Mouse (Mus musculus) neural tube, embryonic 14.5 days (tissue): ENCODE measurements around the gene Ubac2. TPM values are rescaled to one million over a fixed set of nuclear protein-coding genes. Genes with fewer than 3 reads are reported as not detected.
A peak's percentile ranks its signal among the peaks of the same experiment; 100 is the strongest.

Source experiments
- ATAC-seq: fragments of 200-750 bp; cut with Nextera tagmentation; 2 replicates; pipeline ENCODE4 v1.8.0; 2017; ENCODE audit warnings: low read depth, mild to moderate bottlenecking, moderate TSS enrichment, moderate library complexity
- H3K27ac ChIP-seq: fragments of 300-500 bp; sonication (generic); 2 replicates; pipeline ENCODE4 v1.5.1; 2014; ENCODE audit warnings: low read depth, mild to moderate bottlenecking, control low read depth, low read length, moderate library complexity, mixed read lengths
- H3K27me3 ChIP-seq: fragments of 300-500 bp; sonication (generic); 2 replicates; pipeline ENCODE4 v1.6.1; 2014; ENCODE audit warnings: low read length; ENCODE audit not compliant: control insufficient read depth, insufficient read depth
- H3K36me3 ChIP-seq: fragments of 300-500 bp; sonication (generic); 2 replicates; pipeline ENCODE4 v1.6.1; 2014; ENCODE audit warnings: low read length, mixed read lengths; ENCODE audit not compliant: control insufficient read depth, insufficient read depth
- H3K4me1 ChIP-seq: fragments of 300-500 bp; sonication (generic); 2 replicates; pipeline ENCODE4 v1.6.1; 2014; ENCODE audit warnings: low read length; ENCODE audit not compliant: control insufficient read depth, insufficient read depth
- H3K4me2 ChIP-seq: fragments of 300-500 bp; sonication (generic); 2 replicates; pipeline ENCODE4 v1.6.1; 2014; ENCODE audit warnings: mild to moderate bottlenecking, low read depth, low read length, control low read depth
- H3K4me3 ChIP-seq: fragments of 300-500 bp; sonication (generic); 2 replicates; pipeline ENCODE4 v1.5.1; 2014; ENCODE audit warnings: low read depth, low read length, control low read depth, mixed read lengths
- H3K9ac ChIP-seq: fragments of 300-500 bp; sonication (generic); replicated peaks from 2 replicates; pipeline ENCODE4 v1.6.1; 2014; ENCODE audit warnings: low read depth, mild to moderate bottlenecking, control low read depth, low read length, mixed read lengths
- H3K9me3 ChIP-seq: fragments of 300-500 bp; sonication (generic); 2 replicates; pipeline ENCODE4 v1.6.1; 2016; ENCODE audit warnings: low read length; ENCODE audit not compliant: control insufficient read depth
- WGBS: fragments of 180-500 bp; shearing (Covaris S2); extraction: QIAGEN DNeasy Blood & Tissue Kit; methylation state at CpG from one replicate; pipeline ENCODE4 v1.1.7; 2014; 5-methylcytosine and 5-hydroxymethylcytosine counted together
- polyA plus RNA-seq: library from polyadenylated mRNA; unstranded; fragments of >200 nt; fragmentation: Nextera tagmentation; extraction: Ambion mirVana; gene quantifications from 2 replicates; pipeline ENCODE4 v1.2.1, GENCODE M21; 2014

The Ubac2 gene
- polyA plus RNA-seq, 1 experiment from 2014 or later = 48.7 TPM

DNA sequence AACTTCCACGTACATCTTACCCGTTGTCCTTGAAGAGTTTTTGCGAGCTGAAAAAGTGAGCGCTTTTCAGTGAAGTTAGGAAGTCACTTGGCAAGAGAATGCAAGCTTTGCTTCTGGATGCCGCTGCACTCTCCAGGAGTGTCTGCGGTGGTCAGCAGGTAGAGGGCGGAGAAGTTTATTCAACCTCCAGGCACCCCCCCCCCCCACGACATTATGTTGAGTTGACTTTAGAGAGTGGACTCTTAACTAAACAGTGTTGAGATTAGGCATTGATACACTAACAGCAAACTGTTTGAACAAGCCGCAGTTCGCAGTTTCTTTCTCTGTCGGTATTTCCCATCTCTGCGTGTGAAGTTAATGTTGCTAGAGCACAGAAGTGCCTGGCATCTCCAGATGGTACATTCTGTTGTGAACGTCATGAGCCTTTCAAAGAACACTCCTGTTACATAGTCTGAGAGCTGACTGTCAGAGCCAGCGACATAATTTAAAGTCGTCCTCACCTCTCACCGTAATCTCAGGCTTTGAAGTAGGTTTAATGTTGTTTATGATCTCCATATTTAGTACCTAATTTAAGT, 933 bp downstream of the Ubac2 start:
- WGBS = 18% methylated on average over 16 of the region's 16 CpGs
- Histone ChIP-seq H3K4me1 (peaks cover 14% of the 10 kb centered on the region), H3K27ac (no peak overlapping the region), H3K27me3 (no peaks in the 10 kb centered on the region), H3K4me2 (peak overlapping the region; percentile 84), H3K9ac (peak overlapping the region; percentile 92), H3K4me3 (peak overlapping the region; percentile 69), H3K36me3 (no peaks in the 10 kb centered on the region), H3K9me3 (no peaks in the 10 kb centered on the region)
- no peak for ATAC-seq

- Histone ChIP-seq H3K9me3 (no peaks in the 10 kb centered on the region), H3K4me3 (no peak overlapping the region), H3K4me2 (no peak overlapping the region), H3K36me3 (no peaks in the 10 kb centered on the region), H3K4me1 (peaks cover 14% of the 10 kb centered on the region), H3K9ac (no peak overlapping the region), H3K27ac (no peak overlapping the region), H3K27me3 (no peaks in the 10 kb centered on the region)
- 90% methylated on average over 7 of the region's 7 CpGs for WGBS
- ATAC-seq = no peak
Measured at GRCm38 (mm10) chr14:121881211-121881610, 2.8 kb downstream of the Ubac2 start.

- 75% methylated on average over 6 of the region's 6 CpGs for WGBS
- peaks cover 11% of the 10 kb centered on the region for H3K4me1 ChIP-seq
- H3K4me2 ChIP-seq = no peak overlapping the region
- no peaks in the 10 kb centered on the region for H3K27me3 ChIP-seq
- no peaks in the 10 kb centered on the region for H3K9me3 ChIP-seq
- H3K9ac ChIP-seq = no peak overlapping the region
- no peak overlapping the region for H3K27ac ChIP-seq
- H3K4me3 ChIP-seq = no peak overlapping the region
- no peaks in the 10 kb centered on the region for H3K36me3 ChIP-seq
- ATAC-seq = no peak
Measured at GRCm38 (mm10) chr14:121884150-121884797, 5.9 kb downstream of the Ubac2 start.

DNA sequence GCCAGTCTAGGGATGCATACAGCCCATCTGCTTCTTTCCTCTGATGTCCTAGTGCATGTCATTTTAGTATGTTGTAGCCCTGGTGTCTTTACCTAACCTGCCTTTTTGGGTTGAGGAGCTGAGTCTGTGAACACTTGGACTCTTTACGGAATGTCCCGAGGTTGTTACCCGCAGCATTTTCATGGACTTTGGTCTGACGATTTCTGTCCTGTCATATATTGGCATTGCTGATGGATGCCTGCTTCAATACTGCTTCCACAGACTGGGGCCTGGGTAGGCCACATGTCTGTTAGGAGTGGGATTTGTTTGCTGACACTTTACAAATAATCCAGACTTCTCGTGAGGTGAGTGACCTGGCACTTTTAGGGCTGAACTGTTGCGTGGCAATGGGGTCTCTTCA, 15.3 kb downstream of the Ubac2 start:
- no peak overlapping the region for H3K27ac ChIP-seq
- H3K27me3 ChIP-seq = no peaks in the 10 kb centered on the region
- WGBS = 88% methylated on average over 6 of the region's 6 CpGs
- no peaks in the 10 kb centered on the region for H3K36me3 ChIP-seq
- no peak overlapping the region for H3K4me2 ChIP-seq
- H3K4me3 ChIP-seq = no peak overlapping the region
- H3K9me3 ChIP-seq = no peaks in the 10 kb centered on the region
- no peak overlapping the region for H3K9ac ChIP-seq
- H3K4me1 ChIP-seq = no peaks in the 10 kb centered on the region
- no peak for ATAC-seq

GRCm38 (mm10) chr14:121894511-121895135, 16.2 kb downstream of the Ubac2 start:
- ATAC-seq = no peak
- H3K36me3 ChIP-seq = no peaks in the 10 kb centered on the region
- 58% methylated on average over 5 of the region's 5 CpGs for WGBS

GRCm38 (mm10) chr14:121895316-121895715, 16.9 kb downstream of the Ubac2 start:
- Histone ChIP-seq H3K4me1 (no peaks in the 10 kb centered on the region), H3K9me3 (no peaks in the 10 kb centered on the region), H3K4me2 (no peak overlapping the region), H3K27me3 (no peaks in the 10 kb centered on the region), H3K27ac (no peak overlapping the region), H3K4me3 (no peak overlapping the region), H3K9ac (no peak overlapping the region), H3K36me3 (no peaks in the 10 kb centered on the region)
- ATAC-seq = no peak
- 95% methylated on average over 4 of the region's 4 CpGs for WGBS

More at GRCm38 (mm10) chr14:121894511-121895135, 16.2 kb downstream of the Ubac2 start:
- H3K9me3 ChIP-seq = no peaks in the 10 kb centered on the region
- no peak overlapping the region for H3K4me2 ChIP-seq
- no peaks in the 10 kb centered on the region for H3K4me1 ChIP-seq
- H3K27ac ChIP-seq = no peak overlapping the region
- H3K27me3 ChIP-seq = no peaks in the 10 kb centered on the region
- H3K9ac ChIP-seq = no peak overlapping the region
- no peak overlapping the region for H3K4me3 ChIP-seq

GRCm38 (mm10) chr14:121896126-121897090, 18.0 kb downstream of the Ubac2 start:
- no peaks in the 10 kb centered on the region for H3K36me3 ChIP-seq
- no peak overlapping the region for H3K4me3 ChIP-seq
- no peaks in the 10 kb centered on the region for H3K9me3 ChIP-seq
- no peak overlapping the region for H3K4me2 ChIP-seq
- H3K27me3 ChIP-seq = no peaks in the 10 kb centered on the region
- H3K4me1 ChIP-seq = no peaks in the 10 kb centered on the region
- WGBS = 72% methylated on average over 6 of the region's 6 CpGs
- no peak for ATAC-seq
- no peak overlapping the region for H3K27ac ChIP-seq
- no peak overlapping the region for H3K9ac ChIP-seq

DNA sequence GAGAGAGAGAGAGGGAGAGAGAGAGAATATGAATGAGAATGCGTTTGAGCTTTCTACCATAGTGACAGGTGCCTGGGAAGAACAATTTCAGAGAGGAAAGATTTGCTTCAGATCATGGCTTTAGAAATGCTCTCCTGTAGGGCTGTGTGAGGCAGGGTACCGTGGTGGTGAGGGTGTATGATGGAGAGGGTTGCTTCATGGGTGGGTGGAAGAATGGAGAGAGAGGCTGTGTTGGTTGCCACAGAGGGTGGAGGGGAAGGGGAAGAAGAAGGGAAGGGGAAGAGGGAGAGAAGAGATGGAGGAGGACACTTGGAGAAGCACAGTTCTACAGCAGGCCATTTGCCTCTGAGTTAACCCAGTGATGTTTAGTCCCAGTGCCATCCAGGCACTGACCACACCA, 19.4 kb downstream of the Ubac2 start:
- Histone ChIP-seq H3K4me2 (no peak overlapping the region), H3K9me3 (no peaks in the 10 kb centered on the region), H3K4me1 (no peaks in the 10 kb centered on the region), H3K9ac (no peak overlapping the region), H3K27me3 (no peaks in the 10 kb centered on the region), H3K27ac (no peak overlapping the region), H3K4me3 (no peak overlapping the region), H3K36me3 (no peaks in the 10 kb centered on the region)
- ATAC-seq = no peak
- WGBS = 89% methylated on average over 2 of the region's 2 CpGs
